Mouse (Mus musculus) ES-Bruce4 (cell line): ENCODE measurements around the gene G430095P16Rik. TPM values are rescaled to one million over a fixed set of nuclear protein-coding genes. Genes with fewer than 3 reads are reported as not detected.

Experiments
- H3K27ac ChIP-seq: 2 replicates; pipeline ENCODE4 v1.5.1; 2012; ENCODE audit warnings: low read length, inconsistent platforms; ENCODE audit not compliant: insufficient read depth
- H3K27me3 ChIP-seq: 2 replicates; pipeline ENCODE4 v1.6.1; 2012; ENCODE audit warnings: mild to moderate bottlenecking, low read length, inconsistent platforms; ENCODE audit not compliant: control insufficient read depth, poor library complexity, insufficient read depth, severe bottlenecking
- H3K36me3 ChIP-seq: 2 replicates; pipeline ENCODE4 v1.6.1; 2012; ENCODE audit warnings: inconsistent platforms, mild to moderate bottlenecking, low read length, moderate library complexity; ENCODE audit not compliant: control insufficient read depth, poor library complexity, insufficient read depth, severe bottlenecking
- H3K4me1 ChIP-seq: one replicate; pipeline ENCODE4 v1.8.1; 2011; ENCODE audit warnings: low read length; ENCODE audit not compliant: control insufficient read depth, insufficient read depth
- H3K4me3 ChIP-seq: 2 replicates; pipeline ENCODE4 v1.5.1; 2011; ENCODE audit warnings: low read depth, mild to moderate bottlenecking, low read length
- H3K9ac ChIP-seq: 2 replicates; pipeline ENCODE4 v1.6.1; 2012; ENCODE audit warnings: low read depth, mild to moderate bottlenecking, inconsistent platforms; ENCODE audit not compliant: poor library complexity, severe bottlenecking
- H3K9me3 ChIP-seq: replicated peaks from 2 replicates; pipeline ENCODE4 v1.6.1; 2012; ENCODE audit warnings: mild to moderate bottlenecking, low read length, inconsistent platforms; ENCODE audit not compliant: control insufficient read depth, poor library complexity, insufficient read depth, severe bottlenecking
- CTCF ChIP-seq: IDR thresholded peaks from one replicate; pipeline ENCODE4 v1.8.1; 2011; ENCODE audit warnings: low read depth, low read length
- EP300 ChIP-seq: IDR thresholded peaks from 2 replicates; pipeline ENCODE4 v1.6.1; 2011; ENCODE audit warnings: low read depth, low read length; ENCODE audit not compliant: insufficient read depth
- POLR2A ChIP-seq: IDR thresholded peaks from one replicate; pipeline ENCODE4 v1.8.1; 2011; ENCODE audit warnings: low read length; ENCODE audit not compliant: insufficient read depth
- polyA plus RNA-seq: library from polyadenylated mRNA; stranded (reverse); fragments of >200 nt; gene quantifications from 2 replicates; pipeline ENCODE4 v1.2.4, GENCODE M21; 2011; ENCODE audit warnings: low read depth; ENCODE audit not compliant: missing spikeins, insufficient read depth, insufficient read length

Gene G430095P16Rik
- polyA plus RNA-seq, 1 experiment, result not detected

DNA sequence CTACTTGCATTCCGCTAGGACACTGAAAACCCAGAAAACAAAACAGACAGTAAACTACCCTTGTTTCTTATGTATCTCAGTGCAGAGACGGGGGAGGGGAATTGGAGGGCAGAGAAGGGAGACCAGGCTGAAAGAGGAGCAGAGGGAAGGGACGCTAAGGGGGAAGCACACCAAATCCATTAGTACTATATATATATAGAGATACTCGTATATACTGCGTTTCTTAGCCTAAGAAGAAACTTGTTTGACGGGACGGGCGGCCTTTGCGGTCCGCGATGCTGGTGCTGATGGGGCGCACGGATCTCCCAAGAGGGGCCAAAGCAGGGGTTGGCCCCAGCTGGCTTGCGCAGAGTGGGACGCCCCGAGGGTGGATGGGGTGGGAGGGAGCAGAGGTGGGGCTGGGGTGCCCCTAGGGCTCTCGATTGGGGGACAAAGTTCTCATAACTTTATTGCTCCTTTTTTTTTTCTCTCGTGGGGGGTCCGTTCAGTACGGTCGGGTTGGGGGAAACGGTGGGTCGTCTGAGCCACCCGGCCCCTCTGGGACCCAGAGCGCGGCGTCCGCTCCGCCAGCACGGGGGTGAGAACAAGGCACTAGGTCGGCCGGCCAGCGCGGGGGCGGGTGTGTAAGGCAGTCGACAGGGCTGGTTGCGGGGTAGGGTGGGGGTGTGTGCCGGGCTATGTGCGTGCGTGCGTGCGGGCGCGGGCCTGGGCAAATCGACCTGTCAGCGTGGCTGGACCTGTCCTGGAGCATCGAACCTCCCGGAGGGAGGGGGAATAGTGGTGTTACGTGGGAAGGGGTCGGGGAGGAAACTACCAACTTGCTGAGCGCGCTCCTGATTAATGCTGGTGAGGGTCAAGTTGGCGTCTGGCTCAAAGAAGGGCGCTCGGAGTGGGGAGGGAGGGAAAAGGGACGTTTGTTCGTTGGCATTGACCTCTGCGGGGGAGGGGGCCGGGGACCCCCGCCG is 17.7 kb upstream of the G430095P16Rik start:
- Histone ChIP-seq H3K4me1 (no peaks in the 10 kb centered on the region), H3K9me3 (no peaks in the 10 kb centered on the region), H3K4me3 (peak overlapping the region; percentile 33), H3K27ac (no peak overlapping the region), H3K27me3 (peaks cover 22% of the 10 kb centered on the region), H3K36me3 (no peaks in the 10 kb centered on the region), H3K9ac (peak overlapping the region; percentile 12; the same call in 1 of the 2 replicates)
- TF ChIP-seq POLR2A (no peak), CTCF (no peak), EP300 (no peak)

DNA sequence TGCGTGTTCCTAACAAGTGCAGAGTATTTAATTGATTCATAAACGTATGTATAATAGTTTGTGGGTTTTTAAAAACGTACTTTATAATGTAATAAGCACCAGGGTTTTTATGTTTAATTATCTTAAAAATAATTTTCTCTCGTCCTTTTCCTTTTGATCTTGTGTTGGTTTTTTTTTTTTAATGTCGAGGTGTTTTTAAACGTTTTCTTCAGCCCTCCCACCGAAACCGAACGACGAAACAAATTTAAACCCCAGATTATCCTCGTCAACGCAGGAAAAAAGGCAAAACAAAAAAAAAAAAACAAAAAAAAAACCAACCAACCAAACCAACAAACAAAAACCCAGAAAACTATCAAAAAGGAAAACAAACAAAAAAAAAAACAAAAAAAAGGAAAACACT is 16.8 kb upstream of the G430095P16Rik start:
- Histone ChIP-seq H3K27ac (no peak overlapping the region), H3K4me3 (no peak overlapping the region)

DNA sequence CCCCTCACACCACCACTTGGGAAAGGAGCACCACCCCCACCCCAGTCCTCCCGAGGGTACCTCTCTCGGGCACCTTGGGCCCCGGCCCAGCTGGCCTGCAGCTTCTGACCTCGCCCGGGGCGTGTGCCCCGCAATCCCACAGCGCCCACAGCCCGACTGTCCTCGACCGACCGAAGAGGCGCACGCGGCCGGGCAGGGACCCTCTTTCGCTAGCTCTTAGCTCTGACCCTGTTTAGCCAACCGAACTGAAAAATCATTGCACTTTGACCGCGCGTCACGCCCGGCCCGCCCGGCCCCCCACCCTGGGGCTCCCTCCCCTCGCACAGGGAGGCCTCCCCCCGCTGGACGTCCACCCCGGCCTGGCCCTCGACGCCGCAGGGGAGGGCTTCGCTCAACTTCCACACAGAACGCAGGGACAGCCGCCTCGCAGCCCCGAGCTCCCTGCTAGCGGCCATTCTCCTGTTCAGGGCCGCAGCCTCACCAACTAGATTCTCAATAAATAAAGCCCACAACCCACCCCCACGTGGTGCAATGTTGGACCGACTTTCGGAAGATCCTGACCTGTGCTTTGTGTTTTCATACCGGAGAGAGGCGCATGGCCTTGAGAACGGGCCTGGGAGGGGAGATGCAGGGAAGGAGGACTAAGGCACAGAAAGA is 16.1 kb upstream of the G430095P16Rik start:
- no peaks in the 10 kb centered on the region for H3K9me3 ChIP-seq
- no peaks in the 10 kb centered on the region for H3K4me1 ChIP-seq
- TF ChIP-seq POLR2A (no peak), CTCF (no peak), EP300 (no peak)
- no peaks in the 10 kb centered on the region for H3K36me3 ChIP-seq
- no peak overlapping the region for H3K27ac ChIP-seq
- peak overlapping the region; percentile 40 for H3K4me3 ChIP-seq
- H3K9ac ChIP-seq, result peak overlapping the region; percentile 53
- peaks cover 22% of the 10 kb centered on the region for H3K27me3 ChIP-seq

More for the DNA sequence above, 16.8 kb upstream of the G430095P16Rik start:
- no peak overlapping the region; the same call in 1 of the 2 replicates for H3K9ac ChIP-seq
- no peak for TF ChIP-seq EP300
- no peak for TF ChIP-seq CTCF
- TF ChIP-seq POLR2A, result no peak
- no peaks in the 10 kb centered on the region for H3K36me3 ChIP-seq
- no peaks in the 10 kb centered on the region for H3K4me1 ChIP-seq
- H3K27me3 ChIP-seq, result peaks cover 22% of the 10 kb centered on the region
- H3K9me3 ChIP-seq, result no peaks in the 10 kb centered on the region

DNA sequence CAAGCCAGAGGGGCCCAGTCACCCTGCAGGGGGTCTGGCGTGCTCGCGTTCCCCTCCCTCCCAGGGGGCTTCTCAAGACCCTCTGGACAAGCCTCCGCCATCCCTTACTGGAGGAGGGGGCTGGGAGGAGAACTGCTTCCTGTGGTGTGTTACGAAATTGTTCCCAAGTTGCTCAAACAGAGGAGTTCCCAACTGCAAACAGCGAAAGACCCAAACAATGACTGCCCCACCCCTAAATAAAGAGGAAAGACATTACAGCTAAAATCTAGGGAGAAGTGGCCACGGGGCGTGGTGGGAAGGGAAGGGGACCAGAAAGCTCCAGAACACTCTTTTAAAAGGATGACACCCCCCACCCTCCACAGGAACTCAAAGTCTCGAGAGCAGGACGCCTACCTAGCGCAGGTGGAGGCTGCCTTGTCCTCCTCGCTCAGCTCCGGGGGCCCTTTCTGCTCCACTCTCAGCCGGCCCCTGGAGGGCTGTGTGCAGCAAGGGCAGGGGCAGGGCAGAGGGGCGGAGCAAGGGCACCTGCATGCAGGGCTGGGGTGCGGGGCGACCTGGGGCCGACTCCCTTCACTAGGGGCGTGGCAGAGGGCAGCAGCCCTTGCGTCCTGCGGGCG is 15.4 kb upstream of the G430095P16Rik start:
- no peaks in the 10 kb centered on the region for H3K4me1 ChIP-seq
- peaks cover 22% of the 10 kb centered on the region for H3K27me3 ChIP-seq
- no peaks in the 10 kb centered on the region for H3K9me3 ChIP-seq
- peak overlapping the region; percentile 40 for H3K4me3 ChIP-seq
- H3K9ac ChIP-seq, result peak overlapping the region; percentile 53; the same call in 1 of the 2 replicates
- no peak overlapping the region for H3K27ac ChIP-seq
- no peak for TF ChIP-seq EP300
- TF ChIP-seq POLR2A, result no peak
- no peak for TF ChIP-seq CTCF
- H3K36me3 ChIP-seq, result no peaks in the 10 kb centered on the region

DNA sequence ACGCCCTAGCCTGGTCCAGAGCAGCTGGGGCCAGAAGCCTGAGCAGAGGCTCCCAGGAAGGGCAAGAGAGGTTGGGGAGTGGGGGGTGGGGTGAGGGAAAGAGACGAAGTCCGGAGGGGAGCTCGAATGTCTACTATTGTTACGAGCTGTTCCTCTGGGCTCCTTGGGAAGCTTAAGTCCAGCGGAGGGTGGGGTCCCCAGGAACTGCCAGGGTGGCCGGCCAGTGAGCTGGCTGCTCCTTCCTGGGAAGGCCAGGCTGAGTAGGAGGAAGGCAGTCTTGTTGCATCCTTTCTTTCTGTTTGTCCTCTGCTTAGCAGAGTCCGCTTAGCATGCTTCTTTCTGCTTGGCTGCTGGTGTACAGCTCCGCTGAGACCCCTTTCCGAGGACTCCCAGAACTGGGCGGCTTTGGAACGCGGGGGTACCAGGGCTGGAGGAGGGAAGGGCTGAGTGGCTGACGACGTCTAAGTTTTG is 14.7 kb upstream of the G430095P16Rik start:
- H3K27ac ChIP-seq, result no peak overlapping the region
- 0 out of 2 replicates have a peak overlapping the region, but pooled peaks have one; percentile 8 for H3K9ac ChIP-seq
- H3K4me3 ChIP-seq, result no peak overlapping the region
- TF ChIP-seq EP300, result no peak
- TF ChIP-seq CTCF, result no peak
- no peak for TF ChIP-seq POLR2A
- H3K36me3 ChIP-seq, result no peaks in the 10 kb centered on the region
- peaks cover 22% of the 10 kb centered on the region for H3K27me3 ChIP-seq
- H3K4me1 ChIP-seq, result no peaks in the 10 kb centered on the region
- no peaks in the 10 kb centered on the region for H3K9me3 ChIP-seq
